ENCODE assay signal across 27 mouse cellular contexts in genomic region chr12:59086171-59086570, GRCm38 (mm10). TPM values are rescaled to one million over a fixed set of nuclear protein-coding genes. Genes with fewer than 3 reads are reported as not detected.
DNase-seq lines count a peak whose midpoint lies in the region; ATAC-seq lines count a peak whose summit lies in the region.
"Had no signal": no experiment of that assay in that cellular context is flagged by ENCODE, and none has a peak within 500 bp of the region (broad histone marks: within the 10 kb centered on the region; RNA-seq: fewer than 3 reads in every experiment).

No protein-coding gene starts in this region.

- 79% methylated on average over 5 of the region's 5 CpGs for WGBS in heart, embryonic 10.5 days
- WGBS in heart, embryonic 12.5 days, result 81% methylated on average over 5 of the region's 5 CpGs
- 81% methylated on average over 5 of the region's 5 CpGs for WGBS in kidney, embryonic 16.5 days

- H3K4me1 ChIP-seq in heart, embryonic 10.5 days, result no peaks in the 10 kb centered on the region
- H3K4me1 ChIP-seq in heart, embryonic 12.5 days (replicated peaks), result no peaks in the 10 kb centered on the region
- H3K4me1 ChIP-seq in kidney, embryonic 16.5 days (ENCODE audit: insufficient read depth, low read length), result no peaks in the 10 kb centered on the region
- H3K4me1 ChIP-seq: embryonic facial prominence, embryonic 10.5 days; embryonic facial prominence, embryonic 13.5 days; forebrain, embryonic 10.5 days; forebrain, embryonic 13.5 days; heart, embryonic 13.5 days; hindbrain, embryonic 12.5 days; hindbrain, embryonic 15.5 days had no signal

- H3K36me3 ChIP-seq in heart, embryonic 10.5 days, result no peaks in the 10 kb centered on the region
- H3K36me3 ChIP-seq in heart, embryonic 12.5 days, result no peaks in the 10 kb centered on the region
- no peaks in the 10 kb centered on the region for H3K36me3 ChIP-seq in kidney, embryonic 16.5 days (ENCODE audit: insufficient read depth, low read length)
- H3K36me3 ChIP-seq: embryonic facial prominence, embryonic 10.5 days; embryonic facial prominence, embryonic 13.5 days; forebrain, embryonic 10.5 days; G1E; heart, embryonic 13.5 days; hindbrain, embryonic 12.5 days; hindbrain, embryonic 15.5 days had no signal

- no peaks in the 10 kb centered on the region for H3K27me3 ChIP-seq in heart, embryonic 10.5 days (ENCODE audit: insufficient read depth, poor library complexity, severe bottlenecking)
- no peaks in the 10 kb centered on the region for H3K27me3 ChIP-seq in heart, embryonic 12.5 days (replicated peaks)
- H3K27me3 ChIP-seq in kidney, embryonic 16.5 days (ENCODE audit: insufficient read depth, low read length), result no peaks in the 10 kb centered on the region
- H3K27me3 ChIP-seq: CH12.LX; embryonic facial prominence, embryonic 13.5 days; forebrain, embryonic 13.5 days; heart, embryonic 13.5 days; hindbrain, embryonic 12.5 days; hindbrain, embryonic 15.5 days; Patski had no signal

- no peak overlapping the region for H3K4me3 ChIP-seq in heart, embryonic 10.5 days
- no peak overlapping the region for H3K4me3 ChIP-seq in heart, embryonic 12.5 days
- no peak overlapping the region for H3K4me3 ChIP-seq in kidney, embryonic 16.5 days (ENCODE audit: low read length)
- H3K4me3 ChIP-seq: embryonic facial prominence, embryonic 10.5 days; embryonic facial prominence, embryonic 13.5 days; forebrain, embryonic 10.5 days; forebrain, embryonic 13.5 days; heart, embryonic 13.5 days; hindbrain, embryonic 12.5 days; hindbrain, embryonic 15.5 days had no signal

- no peak overlapping the region for H3K9ac ChIP-seq in heart, embryonic 12.5 days
- no peak overlapping the region for H3K9ac ChIP-seq in kidney, embryonic 16.5 days (replicated peaks; ENCODE audit: low read length)
- H3K9ac ChIP-seq: embryonic facial prominence, embryonic 13.5 days; forebrain, embryonic 13.5 days; heart, embryonic 13.5 days; hindbrain, embryonic 12.5 days; hindbrain, embryonic 15.5 days had no signal

- ATAC-seq in heart, embryonic 12.5 days (ENCODE audit: insufficient number of reproducible peaks, low FRiP score), result no peak
- no peak for ATAC-seq in kidney, embryonic 16.5 days (ENCODE audit: low FRiP score, low TSS enrichment)
- ATAC-seq: forebrain, embryonic 13.5 days; forebrain, embryonic 16.5 days; Patski had no signal

- H3K4me2 ChIP-seq in heart, embryonic 12.5 days, result no peak overlapping the region
- H3K4me2 ChIP-seq in kidney, embryonic 16.5 days (replicated peaks; ENCODE audit: low read depth, low read length), result no peak overlapping the region
- H3K4me2 ChIP-seq: embryonic facial prominence, embryonic 13.5 days; forebrain, embryonic 13.5 days; heart, embryonic 13.5 days; hindbrain, embryonic 12.5 days; hindbrain, embryonic 15.5 days had no signal

- no peak overlapping the region for H3K27ac ChIP-seq in heart, embryonic 10.5 days
- no peak overlapping the region for H3K27ac ChIP-seq in heart, embryonic 12.5 days (ENCODE audit: poor library complexity, severe bottlenecking)
- H3K27ac ChIP-seq in kidney, embryonic 16.5 days (ENCODE audit: low read length), result no peak overlapping the region
- H3K27ac ChIP-seq: embryonic facial prominence, embryonic 10.5 days; embryonic facial prominence, embryonic 13.5 days; forebrain, embryonic 10.5 days; forebrain, embryonic 13.5 days; heart, embryonic 13.5 days; hindbrain, embryonic 12.5 days; hindbrain, embryonic 15.5 days had no signal

- H3K9me3 ChIP-seq in heart, embryonic 10.5 days, result no peaks in the 10 kb centered on the region
- no peaks in the 10 kb centered on the region for H3K9me3 ChIP-seq in heart, embryonic 12.5 days (replicated peaks)
- H3K9me3 ChIP-seq in kidney, embryonic 16.5 days (ENCODE audit: low read length), result no peaks in the 10 kb centered on the region
- H3K9me3 ChIP-seq: embryonic facial prominence, embryonic 10.5 days; embryonic facial prominence, embryonic 13.5 days; forebrain, embryonic 10.5 days; forebrain, embryonic 13.5 days; G1E; heart, embryonic 13.5 days; hindbrain, embryonic 12.5 days; hindbrain, embryonic 15.5 days had no signal

- DNase-seq in heart, embryonic 10.5 days (ENCODE audit: low spot score), result peak; percentile 17
- peak; percentile 41 for DNase-seq in kidney, adult 9 months
- DNase-seq in 416B (ENCODE audit: low read depth), result peak; percentile 74
- DNase-seq in layer of hippocampus, postnatal 14 days (ENCODE audit: low spot score in 2 of 2), result no peak
- DNase-seq: adrenal gland, postnatal 14 days; B cell, adult 2 months; cerebellum, adult 11-12 months; cerebellum, adult 8-10 months; cerebellum, postnatal 10 days; cerebellum, postnatal 36 days; embryo, embryonic 11 days; gastrocnemius, postnatal 10 days; gastrocnemius, postnatal 36 days; heart, postnatal 14 days had no signal

RNA-seq across cellular contexts. Expression of gene Mia2, which starts 9.4 kb away (rescaled TPM):
- polyA plus RNA-seq in heart, embryonic 10.5 days (2016; fragmentation: Nextera tagmentation; extraction: Ambion mirVana), result 38.0 and 50.8 TPM in 2 replicates
- 46.2 and 48.5 TPM in 2 replicates for polyA plus RNA-seq in heart, embryonic 12.5 days (2016; fragmentation: Nextera tagmentation; extraction: Ambion mirVana)
- 68.5 and 72.8 TPM in 2 replicates for polyA plus RNA-seq in kidney, embryonic 16.5 days (2015; fragmentation: Nextera tagmentation; extraction: Ambion mirVana)
- total RNA-seq in layer of hippocampus, postnatal 14 days (2021), result 10 to 100 TPM; 44.1 to 48.1 TPM

RNA-seq across cellular contexts. Expression of gene Pnn, which starts 19.5 kb away (rescaled TPM):
- polyA plus RNA-seq in heart, embryonic 10.5 days (2016; fragmentation: Nextera tagmentation; extraction: Ambion mirVana), result 76.5 and 89.5 TPM in 2 replicates
- polyA plus RNA-seq in heart, embryonic 12.5 days (2016; fragmentation: Nextera tagmentation; extraction: Ambion mirVana), result 73.4 and 78.0 TPM in 2 replicates
- 88.9 and 106 TPM in 2 replicates for polyA plus RNA-seq in kidney, embryonic 16.5 days (2015; fragmentation: Nextera tagmentation; extraction: Ambion mirVana)
- total RNA-seq in layer of hippocampus, postnatal 14 days (2021), result 10 to 100 TPM; 57.6 to 68.9 TPM

RNA-seq across cellular contexts. Expression of gene Trappc6b, which starts 24.9 kb away (rescaled TPM):
- polyA plus RNA-seq in heart, embryonic 10.5 days (2016; fragmentation: Nextera tagmentation; extraction: Ambion mirVana), result 75.5 and 82.4 TPM in 2 replicates
- 80.4 and 83.2 TPM in 2 replicates for polyA plus RNA-seq in heart, embryonic 12.5 days (2016; fragmentation: Nextera tagmentation; extraction: Ambion mirVana)
- polyA plus RNA-seq in kidney, embryonic 16.5 days (2015; fragmentation: Nextera tagmentation; extraction: Ambion mirVana), result 94.4 and 97.3 TPM in 2 replicates
- total RNA-seq in layer of hippocampus, postnatal 14 days (2021), result 100 to 1,000 TPM; 104 to 119 TPM

Comparison
In these comparisons a context has a peak if more than half of its experiments do, and no peak if none do; other contexts are left out.
1. DNase-seq: peak in heart, embryonic 10.5 days (single experiment), kidney, adult 9 months (single experiment) and 416B (single experiment); none in layer of hippocampus, postnatal 14 days (0 of 2).